Mouse (Mus musculus) midbrain, embryonic 14.5 days (tissue): ENCODE measurements around the gene Shisa3. TPM values are rescaled to one million over a fixed set of nuclear protein-coding genes. Genes with fewer than 3 reads are reported as not detected.

Source experiments
- ATAC-seq: fragments of 200-750 bp; cut with Nextera tagmentation; 2 replicates; pipeline ENCODE4 v1.8.0; 2017; ENCODE audit warnings: moderate number of reproducible peaks, moderate library complexity; ENCODE audit not compliant: low FRiP score, low TSS enrichment
- DNase-seq: peaks from one replicate; pipeline ENCODE4 v3.0.0-alpha.2; 2015
- H3K27ac ChIP-seq: fragments of 300-500 bp; sonication (generic); replicated peaks from 2 replicates; pipeline ENCODE4 v1.5.1; 2014; ENCODE audit warnings: mild to moderate bottlenecking, low read depth, low read length, moderate library complexity
- H3K27me3 ChIP-seq: fragments of 300-500 bp; sonication (generic); 2 replicates; pipeline ENCODE4 v1.6.1; 2014; ENCODE audit warnings: low read length, control low read depth, mixed read lengths; ENCODE audit not compliant: control insufficient read depth, insufficient read depth
- H3K36me3 ChIP-seq: fragments of 300-500 bp; sonication (generic); 2 replicates; pipeline ENCODE4 v1.6.1; 2014; ENCODE audit warnings: low read length, control low read depth; ENCODE audit not compliant: control insufficient read depth, insufficient read depth
- H3K4me1 ChIP-seq: fragments of 300-500 bp; sonication (generic); 2 replicates; pipeline ENCODE4 v1.6.1; 2014; ENCODE audit warnings: mild to moderate bottlenecking, antibody characterized with exemption, low read length, control low read depth; ENCODE audit not compliant: control insufficient read depth, insufficient read depth
- H3K4me2 ChIP-seq: fragments of 300-500 bp; sonication (generic); 2 replicates; pipeline ENCODE4 v1.6.1; 2014; ENCODE audit warnings: mild to moderate bottlenecking, low read length, moderate library complexity
- H3K4me3 ChIP-seq: fragments of 300-500 bp; sonication (generic); replicated peaks from 2 replicates; pipeline ENCODE4 v1.5.1; 2014; ENCODE audit warnings: low read depth, low read length
- H3K9ac ChIP-seq: fragments of 300-500 bp; sonication (generic); replicated peaks from 2 replicates; pipeline ENCODE4 v1.6.1; 2014; ENCODE audit warnings: mild to moderate bottlenecking, low read length, moderate library complexity
- H3K9me3 ChIP-seq: fragments of 300-500 bp; sonication (generic); 2 replicates; pipeline ENCODE4 v1.6.1; 2016; ENCODE audit warnings: low read length, control low read depth, mixed read lengths; ENCODE audit not compliant: control insufficient read depth
- WGBS: fragments of 180-500 bp; shearing (Covaris S2); extraction: QIAGEN DNeasy Blood & Tissue Kit; methylation state at CpG from one replicate; pipeline ENCODE4 v1.1.7; 2014; 5-methylcytosine and 5-hydroxymethylcytosine counted together
- polyA plus RNA-seq: library from polyadenylated mRNA; unstranded; fragments of >200 nt; fragmentation: Nextera tagmentation; extraction: Ambion mirVana; gene quantifications from 2 replicates; pipeline ENCODE4 v1.2.1, GENCODE M21; 2014

Shisa3 gene
- polyA plus RNA-seq, result 24.7 and 32.7 TPM in 2 replicates

- H3K36me3 ChIP-seq, result no peaks in the 10 kb centered on the region
- no peak within 1 kb of the TSS for H3K27ac ChIP-seq
- under 1% methylated on average over 86 of the region's 86 CpGs for WGBS
- peaks cover 17% of the 10 kb centered on the region for H3K4me1 ChIP-seq
- H3K27me3 ChIP-seq, result peaks cover 81% of the 10 kb centered on the region
- no peaks in the 10 kb centered on the region for H3K9me3 ChIP-seq
- H3K4me3 ChIP-seq, result peak within 1 kb of the TSS; percentile 39
- DNase-seq (peak; percentile 68), ATAC-seq (peak; percentile 73)
- peak within 1 kb of the TSS; percentile 48; the same call in 1 of the 2 replicates for H3K9ac ChIP-seq
- H3K4me2 ChIP-seq, result peak within 1 kb of the TSS; percentile 76
These were observed at the start of gene Shisa3 for GRCm38 (mm10) chr5:67607804-67608673. Gene Shisa3, plus strand, starts transcription at chr5:67607882.

GRCm38 (mm10) chr5:67558644-67559043, 49.0 kb upstream of the Shisa3 start:
- ATAC-seq (no peak), DNase-seq (no peak)
- Histone ChIP-seq H3K27ac (no peak overlapping the region), H3K9me3 (no peaks in the 10 kb centered on the region), H3K27me3 (no peaks in the 10 kb centered on the region), H3K9ac (no peak overlapping the region), H3K4me3 (no peak overlapping the region), H3K4me1 (no peaks in the 10 kb centered on the region), H3K4me2 (no peak overlapping the region), H3K36me3 (no peaks in the 10 kb centered on the region)
- WGBS, result 80% methylated on average over 4 of the region's 4 CpGs

GRCm38 (mm10) chr5:67559063-67559462, 48.6 kb upstream of the Shisa3 start:
- no peaks in the 10 kb centered on the region for H3K9me3 ChIP-seq
- DNase-seq (no peak), ATAC-seq (no peak)
- H3K27me3 ChIP-seq, result no peaks in the 10 kb centered on the region
- no peak overlapping the region for H3K27ac ChIP-seq
- H3K36me3 ChIP-seq, result no peaks in the 10 kb centered on the region
- H3K4me2 ChIP-seq, result no peak overlapping the region
- WGBS, result 85% methylated on average over 3 of the region's 3 CpGs
- H3K4me3 ChIP-seq, result no peak overlapping the region
- H3K4me1 ChIP-seq, result no peaks in the 10 kb centered on the region
- no peak overlapping the region for H3K9ac ChIP-seq

- H3K4me3 ChIP-seq, result no peak overlapping the region
- WGBS, result 88% methylated on average over 6 of the region's 6 CpGs
- H3K27me3 ChIP-seq, result no peaks in the 10 kb centered on the region
These were observed 35.0 kb upstream of the Shisa3 start for GRCm38 (mm10) chr5:67572552-67573155.

GRCm38 (mm10) chr5:67574039-67574438, 33.6 kb upstream of the Shisa3 start:
- 72% methylated on average over 9 of the region's 9 CpGs for WGBS

More at GRCm38 (mm10) chr5:67572552-67573155, 35.0 kb upstream of the Shisa3 start:
- H3K27ac ChIP-seq, result no peak overlapping the region
- DNase-seq, result no peak
- no peaks in the 10 kb centered on the region for H3K36me3 ChIP-seq
- H3K4me2 ChIP-seq, result no peak overlapping the region
- H3K4me1 ChIP-seq, result no peaks in the 10 kb centered on the region
- no peak overlapping the region for H3K9ac ChIP-seq
- no peak for ATAC-seq
- no peaks in the 10 kb centered on the region for H3K9me3 ChIP-seq

GRCm38 (mm10) chr5:67575705-67576104, 32.0 kb upstream of the Shisa3 start:
- Histone ChIP-seq H3K9ac (no peak overlapping the region), H3K4me3 (no peak overlapping the region), H3K4me1 (no peaks in the 10 kb centered on the region), H3K36me3 (no peaks in the 10 kb centered on the region), H3K27me3 (no peaks in the 10 kb centered on the region), H3K4me2 (no peak overlapping the region), H3K27ac (no peak overlapping the region), H3K9me3 (no peaks in the 10 kb centered on the region)
- ATAC-seq (no peak), DNase-seq (no peak)
- 95% methylated on average over 2 of the region's 2 CpGs for WGBS

More at GRCm38 (mm10) chr5:67574039-67574438, 33.6 kb upstream of the Shisa3 start:
- H3K4me2 ChIP-seq, result no peak overlapping the region
- no peaks in the 10 kb centered on the region for H3K9me3 ChIP-seq
- H3K27me3 ChIP-seq, result no peaks in the 10 kb centered on the region
- H3K27ac ChIP-seq, result no peak overlapping the region
- no peaks in the 10 kb centered on the region for H3K4me1 ChIP-seq
- ATAC-seq, result no peak
- no peak overlapping the region for H3K4me3 ChIP-seq
- DNase-seq, result no peak
- H3K9ac ChIP-seq, result no peak overlapping the region
- no peaks in the 10 kb centered on the region for H3K36me3 ChIP-seq

- no peak overlapping the region for H3K27ac ChIP-seq
- no peak for DNase-seq
- no peak overlapping the region for H3K9ac ChIP-seq
- H3K36me3 ChIP-seq, result no peaks in the 10 kb centered on the region
- H3K27me3 ChIP-seq, result no peaks in the 10 kb centered on the region
- H3K4me3 ChIP-seq, result no peak overlapping the region
- no peaks in the 10 kb centered on the region for H3K4me1 ChIP-seq
- no peak for ATAC-seq
- H3K9me3 ChIP-seq, result no peaks in the 10 kb centered on the region
- WGBS, result 54% methylated on average over 6 of the region's 6 CpGs
- H3K4me2 ChIP-seq, result no peak overlapping the region
These were observed 27.7 kb upstream of the Shisa3 start for GRCm38 (mm10) chr5:67579725-67580633.

GRCm38 (mm10) chr5:67595070-67595469, 12.6 kb upstream of the Shisa3 start:
- no peak for DNase-seq
- no peak overlapping the region for H3K27ac ChIP-seq
- H3K9ac ChIP-seq, result no peak overlapping the region
- ATAC-seq, result no peak
- 87% methylated on average over 1 of the region's 1 CpGs for WGBS
- H3K4me1 ChIP-seq, result no peaks in the 10 kb centered on the region
- no peak overlapping the region for H3K4me3 ChIP-seq
- peaks cover 10% of the 10 kb centered on the region; the same call in 1 of the 2 replicates for H3K27me3 ChIP-seq
- H3K9me3 ChIP-seq, result no peaks in the 10 kb centered on the region
- no peaks in the 10 kb centered on the region for H3K36me3 ChIP-seq
- H3K4me2 ChIP-seq, result no peak overlapping the region
